Mouse (Mus musculus) hindbrain, embryonic 11.5 days (tissue): ENCODE data around the gene Filip1. TPM values are rescaled to one million over a fixed set of nuclear protein-coding genes. Genes with fewer than 3 reads are reported as not detected.

Source experiments
- ATAC-seq: fragments of 200-750 bp; cut with Nextera tagmentation; 2 replicates; pipeline ENCODE4 v1.8.0; 2017; ENCODE audit warnings: mild to moderate bottlenecking, moderate TSS enrichment, moderate library complexity; ENCODE audit not compliant: low FRiP score
- DNase-seq: peaks from one replicate; pipeline ENCODE4 v3.0.0-alpha.2; 2015; ENCODE audit warnings: low spot score
- H3K27ac ChIP-seq: fragments of 300-500 bp; sonication (generic); 2 replicates; pipeline ENCODE4 v1.5.1; 2014; ENCODE audit warnings: mild to moderate bottlenecking, low read depth, low read length
- H3K27me3 ChIP-seq: fragments of 300-500 bp; sonication (generic); 2 replicates; pipeline ENCODE4 v1.6.1; 2014; ENCODE audit warnings: mild to moderate bottlenecking, low read length, moderate library complexity, mixed read lengths; ENCODE audit not compliant: control insufficient read depth, insufficient read depth
- H3K36me3 ChIP-seq: fragments of 300-500 bp; sonication (generic); 2 replicates; pipeline ENCODE4 v1.6.1; 2014; ENCODE audit warnings: mild to moderate bottlenecking, low read length, moderate library complexity, mixed read lengths; ENCODE audit not compliant: control insufficient read depth, insufficient read depth
- H3K4me1 ChIP-seq: fragments of 300-500 bp; sonication (generic); replicated peaks from 2 replicates; pipeline ENCODE4 v1.6.1; 2014; ENCODE audit warnings: low read length, mixed read lengths; ENCODE audit not compliant: control insufficient read depth, insufficient read depth
- H3K4me2 ChIP-seq: fragments of 300-500 bp; sonication (generic); replicated peaks from 2 replicates; pipeline ENCODE4 v1.6.1; 2014; ENCODE audit warnings: mild to moderate bottlenecking, low read depth, low read length
- H3K4me3 ChIP-seq: fragments of 300-500 bp; sonication (generic); 2 replicates; pipeline ENCODE4 v1.5.1; 2014; ENCODE audit warnings: low read depth, low read length
- H3K9ac ChIP-seq: fragments of 300-500 bp; sonication (generic); 2 replicates; pipeline ENCODE4 v1.6.1; 2014; ENCODE audit warnings: low read depth, low read length
- H3K9me3 ChIP-seq: fragments of 300-500 bp; sonication (generic); 2 replicates; pipeline ENCODE4 v1.6.1; 2016; ENCODE audit warnings: low read length; ENCODE audit not compliant: control insufficient read depth
- WGBS: fragments of 180-500 bp; shearing (Covaris S2); extraction: QIAGEN DNeasy Blood & Tissue Kit; methylation state at CpG from one replicate; pipeline ENCODE4 v1.1.7; 2014; 5-methylcytosine and 5-hydroxymethylcytosine counted together
- polyA plus RNA-seq: library from polyadenylated mRNA; unstranded; fragments of >200 nt; fragmentation: Nextera tagmentation; extraction: Ambion mirVana; gene quantifications from 2 replicates; pipeline ENCODE4 v1.2.1, GENCODE M21; 2014

Filip1 gene
- polyA plus RNA-seq, 1 experiment from 2014 or later: 5.6 TPM

- DNase-seq (no peak), ATAC-seq (no peak)
- Histone ChIP-seq H3K4me2 (no peak overlapping the region), H3K27ac (no peak overlapping the region), H3K9ac (no peak overlapping the region), H3K4me3 (no peak overlapping the region), H3K36me3 (no peaks in the 10 kb centered on the region), H3K4me1 (no peaks in the 10 kb centered on the region), H3K27me3 (no peaks in the 10 kb centered on the region), H3K9me3 (no peaks in the 10 kb centered on the region)
- 80% methylated on average over 5 of the region's 5 CpGs for WGBS
These were observed 37.5 kb downstream of the Filip1 start for GRCm38 (mm10) chr9:79975121-79975520.

GRCm38 (mm10) chr9:79973582-79973981 lies 39.1 kb downstream of the Filip1 start:
- Histone ChIP-seq H3K27ac (no peak overlapping the region), H3K36me3 (no peaks in the 10 kb centered on the region), H3K4me3 (no peak overlapping the region), H3K4me1 (no peaks in the 10 kb centered on the region), H3K27me3 (no peaks in the 10 kb centered on the region), H3K9me3 (no peaks in the 10 kb centered on the region), H3K9ac (no peak overlapping the region), H3K4me2 (no peak overlapping the region)
- ATAC-seq (no peak), DNase-seq (no peak)
- 91% methylated on average over 8 of the region's 8 CpGs for WGBS

- Histone ChIP-seq H3K9ac (no peak overlapping the region), H3K4me1 (no peaks in the 10 kb centered on the region), H3K4me2 (no peak overlapping the region), H3K4me3 (no peak overlapping the region), H3K27ac (no peak overlapping the region), H3K9me3 (no peaks in the 10 kb centered on the region), H3K27me3 (no peaks in the 10 kb centered on the region), H3K36me3 (no peaks in the 10 kb centered on the region)
- ATAC-seq (no peak), DNase-seq (no peak)
- 90% methylated on average over 6 of the region's 6 CpGs for WGBS
These were observed 39.9 kb downstream of the Filip1 start for GRCm38 (mm10) chr9:79972705-79973104.

- Histone ChIP-seq H3K36me3 (no peaks in the 10 kb centered on the region), H3K4me3 (no peak overlapping the region), H3K9me3 (no peaks in the 10 kb centered on the region), H3K4me2 (no peak overlapping the region), H3K4me1 (no peaks in the 10 kb centered on the region), H3K27ac (no peak overlapping the region), H3K9ac (no peak overlapping the region), H3K27me3 (no peaks in the 10 kb centered on the region)
- WGBS: 88% methylated on average over 6 of the region's 6 CpGs
- ATAC-seq: no peak
- DNase-seq: no peak
These were observed 41.0 kb downstream of the Filip1 start for GRCm38 (mm10) chr9:79971619-79972018.

DNA sequence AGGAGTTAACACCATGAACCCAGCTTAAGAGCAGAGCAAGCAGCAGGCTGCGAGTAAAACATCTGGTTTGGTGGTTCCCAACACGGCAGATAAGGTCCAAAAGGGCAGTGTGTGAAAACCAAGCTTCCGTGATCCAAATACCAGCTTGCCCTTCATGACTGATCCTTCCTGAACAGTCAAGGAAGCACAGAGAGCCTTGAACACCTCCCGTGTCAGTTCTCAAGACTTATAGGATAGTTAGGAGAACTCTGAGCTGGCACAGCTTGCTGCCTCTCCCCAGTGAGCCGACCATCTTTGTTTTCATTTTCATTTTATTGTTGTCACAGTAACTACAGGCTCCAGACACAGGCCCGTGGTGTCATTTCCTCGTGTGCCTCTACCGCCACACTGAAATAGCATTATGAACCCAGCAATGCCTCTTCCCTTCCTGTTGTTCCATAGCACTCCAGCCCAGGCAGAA lies 42.0 kb downstream of the Filip1 start:
- H3K36me3 ChIP-seq: no peaks in the 10 kb centered on the region
- no peak overlapping the region for H3K4me2 ChIP-seq
- no peaks in the 10 kb centered on the region for H3K4me1 ChIP-seq
- ATAC-seq (no peak), DNase-seq (no peak)
- no peak overlapping the region for H3K4me3 ChIP-seq
- no peak overlapping the region for H3K27ac ChIP-seq
- no peaks in the 10 kb centered on the region for H3K27me3 ChIP-seq
- H3K9ac ChIP-seq: no peak overlapping the region
- no peaks in the 10 kb centered on the region for H3K9me3 ChIP-seq
- WGBS: 64% methylated on average over 8 of the region's 8 CpGs

DNA sequence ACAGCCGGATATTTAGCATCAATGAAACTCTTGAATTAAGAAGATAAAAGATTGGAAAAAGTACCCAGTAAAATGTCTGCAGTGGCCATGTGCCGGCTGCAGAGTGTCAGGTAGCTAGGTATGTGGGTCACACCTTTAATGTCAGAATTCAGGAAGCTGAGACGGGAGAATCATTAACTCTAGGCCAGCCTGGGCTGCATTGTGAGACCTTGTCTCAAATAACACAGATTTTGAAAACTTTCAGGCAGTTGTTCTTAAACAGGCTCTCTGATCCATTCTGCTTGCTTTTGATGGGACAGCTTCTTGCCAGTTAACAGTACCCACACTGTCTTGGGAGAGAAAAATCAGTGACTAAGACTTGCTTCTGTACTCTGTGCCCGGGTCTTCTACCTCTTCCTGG lies 43.1 kb downstream of the Filip1 start:
- Histone ChIP-seq H3K27me3 (no peaks in the 10 kb centered on the region), H3K4me3 (no peak overlapping the region), H3K36me3 (no peaks in the 10 kb centered on the region), H3K9me3 (no peaks in the 10 kb centered on the region), H3K4me1 (no peaks in the 10 kb centered on the region), H3K9ac (no peak overlapping the region), H3K4me2 (no peak overlapping the region), H3K27ac (no peak overlapping the region)
- ATAC-seq (no peak), DNase-seq (no peak)
- WGBS: 86% methylated on average over 4 of the region's 4 CpGs

DNA sequence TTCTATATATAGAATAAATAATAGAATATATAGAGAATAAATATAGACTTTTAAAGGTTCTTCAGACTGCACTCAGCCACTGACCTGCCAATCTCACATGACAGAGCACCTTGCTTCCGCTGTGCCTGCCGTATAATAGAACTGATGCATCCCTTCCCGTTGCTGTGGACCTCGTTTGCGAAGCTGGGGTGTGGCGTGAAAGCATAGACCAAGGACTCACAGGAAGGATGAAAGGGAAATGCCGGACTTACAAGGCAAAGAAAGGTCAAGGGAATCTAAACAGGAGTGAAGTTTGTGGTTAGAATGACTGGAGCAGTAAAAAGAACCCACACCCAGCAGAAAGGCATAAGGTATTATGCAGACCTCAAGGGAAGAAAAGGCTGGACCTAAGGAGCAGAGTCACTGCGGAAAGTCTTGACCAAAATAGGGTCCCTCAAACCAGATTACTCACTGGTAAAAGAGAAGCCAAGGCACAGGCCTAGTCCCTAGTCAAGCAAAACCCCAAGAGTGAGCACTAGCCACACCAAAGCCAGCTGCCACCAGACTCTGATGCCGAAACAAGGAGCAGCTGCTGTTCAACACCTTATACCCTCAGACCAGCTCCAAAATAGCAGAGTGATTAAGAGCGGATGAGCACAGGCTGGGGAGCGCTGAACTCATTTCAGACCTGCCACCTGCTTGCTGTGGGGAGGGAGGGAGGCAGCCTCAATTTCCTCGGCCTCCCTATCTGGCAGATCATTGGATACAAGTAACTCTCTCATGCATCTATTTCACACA lies 45.8 kb downstream of the Filip1 start:
- Histone ChIP-seq H3K4me3 (no peak overlapping the region), H3K4me1 (no peaks in the 10 kb centered on the region), H3K27ac (no peak overlapping the region), H3K4me2 (no peak overlapping the region), H3K27me3 (no peaks in the 10 kb centered on the region), H3K36me3 (no peaks in the 10 kb centered on the region), H3K9ac (no peak overlapping the region), H3K9me3 (no peaks in the 10 kb centered on the region)
- WGBS: 86% methylated on average over 12 of the region's 12 CpGs
- no peak for ATAC-seq
- no peak for DNase-seq

DNA sequence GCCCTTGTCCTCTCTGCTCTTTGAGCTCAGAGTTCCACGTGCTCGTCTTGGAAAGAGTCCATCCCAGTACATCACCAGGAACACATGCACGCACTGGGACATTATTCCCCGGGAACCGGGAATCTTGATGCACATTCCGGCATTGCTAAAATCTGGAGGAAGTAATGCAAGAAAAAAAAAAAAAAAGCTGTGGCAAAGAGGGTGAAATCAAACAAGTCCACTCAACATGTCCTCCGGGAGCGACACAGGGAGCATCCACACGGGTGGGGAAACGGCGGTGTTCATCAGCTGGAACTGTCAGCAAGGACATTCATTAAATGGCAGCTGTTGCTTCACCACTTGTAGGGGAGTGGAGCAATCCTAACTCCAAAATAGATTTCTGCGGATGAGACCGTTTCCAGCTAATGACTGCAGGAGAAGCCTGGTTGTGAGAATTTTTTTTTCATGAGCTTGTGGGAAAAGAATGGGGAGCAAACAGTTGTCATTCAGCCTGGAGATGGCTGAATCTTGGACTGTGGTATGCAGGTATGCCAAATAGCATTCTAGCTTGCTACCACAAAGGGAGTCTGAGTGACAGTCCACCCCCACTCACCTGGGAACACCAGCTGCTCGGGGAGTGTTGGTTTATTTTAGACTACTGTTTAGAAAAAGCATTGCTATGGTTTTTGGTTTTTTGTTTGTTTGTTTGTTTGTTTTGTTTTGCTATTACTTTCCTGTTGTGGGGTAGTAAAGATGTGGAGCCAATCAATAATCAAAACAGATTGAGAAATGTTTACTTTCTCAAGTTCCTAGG lies 46.9 kb downstream of the Filip1 start:
- 90% methylated on average over 14 of the region's 14 CpGs for WGBS

GRCm38 (mm10) chr9:79965003-79965402 lies 47.6 kb downstream of the Filip1 start:
- ATAC-seq (no peak), DNase-seq (no peak)
- WGBS: 80% methylated on average over 5 of the region's 5 CpGs

More for the DNA sequence above, 46.9 kb downstream of the Filip1 start:
- Histone ChIP-seq H3K9ac (no peak overlapping the region), H3K9me3 (no peaks in the 10 kb centered on the region), H3K4me1 (no peaks in the 10 kb centered on the region), H3K27me3 (no peaks in the 10 kb centered on the region), H3K4me3 (no peak overlapping the region), H3K27ac (no peak overlapping the region), H3K36me3 (no peaks in the 10 kb centered on the region), H3K4me2 (no peak overlapping the region)
- no peak for ATAC-seq
- no peak for DNase-seq

More at GRCm38 (mm10) chr9:79965003-79965402, 47.6 kb downstream of the Filip1 start:
- Histone ChIP-seq H3K4me3 (no peak overlapping the region), H3K9ac (no peak overlapping the region), H3K4me1 (no peaks in the 10 kb centered on the region), H3K36me3 (no peaks in the 10 kb centered on the region), H3K27ac (no peak overlapping the region), H3K9me3 (no peaks in the 10 kb centered on the region), H3K4me2 (no peak overlapping the region), H3K27me3 (no peaks in the 10 kb centered on the region)
